Mouse (Mus musculus): ENCODE results near the gene Polr2a.

Polr2a gene

GRCm38 (mm10) chr11:69758478-69758970 lies at the start of gene Polr2a:
Gene Polr2a, minus strand, starts transcription at chr11:69758637.
- in situ Hi-C loops (cut with MseI, MboI): no loop called here

GRCm38 (mm10) chr11:69807641-69808040 lies 49.2 kb upstream of the Polr2a start:
- in situ Hi-C loops (cut with MseI, MboI): loop anchor here (5.0 kb wide), 1 partner anchor 70 kb away; the partner anchor contains the start of gene Tmem95 (in 2 of the 2)

- in situ Hi-C loops (cut with MseI, MboI): loop anchor here (5.0 kb wide), 1 partner anchor 71 kb away; the partner anchor contains the start of gene Tmem95 (in 2 of the 2)
Measured at GRCm38 (mm10) chr11:69806378-69806777, 47.9 kb upstream of the Polr2a start.

GRCm38 (mm10) chr11:69804972-69805909 lies 46.8 kb upstream of the Polr2a start, which contains the start of gene Tmem102:
Gene Tmem102, minus strand, starts transcription at chr11:69805624.
- in situ Hi-C loops (cut with MseI, MboI): loop anchor here (5.0 kb wide), 1 partner anchor 72 kb away; the partner anchor contains the start of gene Tmem95 (in 2 of the 2)

- in situ Hi-C loops (cut with MseI, MboI): no loop called here
Measured at GRCm38 (mm10) chr11:69804652-69804940, 46.2 kb upstream of the Polr2a start.

- in situ Hi-C loops (cut with MseI, MboI): no loop called here
Measured at GRCm38 (mm10) chr11:69803786-69804651, 45.6 kb upstream of the Polr2a start.

GRCm38 (mm10) chr11:69803328-69803727 lies 44.9 kb upstream of the Polr2a start:
- in situ Hi-C loops (cut with MseI, MboI): no loop called here

- in situ Hi-C loops (cut with MseI, MboI): no loop called here
Measured at GRCm38 (mm10) chr11:69802648-69803105, 44.2 kb upstream of the Polr2a start.

- in situ Hi-C loops (cut with MseI, MboI): no loop called here
Measured at GRCm38 (mm10) chr11:69801379-69801977, 43.0 kb upstream of the Polr2a start, which contains the start of gene Fgf11. Gene Fgf11, minus strand, starts transcription at chr11:69801857.

- in situ Hi-C loops (cut with MseI, MboI): no loop called here
Measured at GRCm38 (mm10) chr11:69800392-69801197, 42.2 kb upstream of the Polr2a start.

GRCm38 (mm10) chr11:69800138-69800391 lies 41.6 kb upstream of the Polr2a start:
- in situ Hi-C loops (cut with MseI, MboI): no loop called here

GRCm38 (mm10) chr11:69799394-69800137 lies 41.1 kb upstream of the Polr2a start:
- in situ Hi-C loops (cut with MseI, MboI): no loop called here

- in situ Hi-C loops (cut with MseI, MboI): no loop called here
Measured at GRCm38 (mm10) chr11:69797924-69798323, 39.5 kb upstream of the Polr2a start.

GRCm38 (mm10) chr11:69795983-69796435 lies 37.6 kb upstream of the Polr2a start:
- in situ Hi-C loops (cut with MseI, MboI): no loop called here

- in situ Hi-C loops (cut with MseI, MboI): no loop called here
Measured at GRCm38 (mm10) chr11:69795168-69795982, 36.9 kb upstream of the Polr2a start, which contains the start of gene Chrnb1. Gene Chrnb1, minus strand, starts transcription at chr11:69795943.

- in situ Hi-C loops (cut with MseI, MboI): no loop called here
Measured at GRCm38 (mm10) chr11:69793429-69793828, 35.0 kb upstream of the Polr2a start.

GRCm38 (mm10) chr11:69791420-69791819 lies 33.0 kb upstream of the Polr2a start:
- in situ Hi-C loops (cut with MseI, MboI): no loop called here

- in situ Hi-C loops (cut with MseI, MboI): no loop called here
Measured at GRCm38 (mm10) chr11:69789431-69789830, 31.0 kb upstream of the Polr2a start.

GRCm38 (mm10) chr11:69787306-69787705 lies 28.9 kb upstream of the Polr2a start:
- in situ Hi-C loops (cut with MseI, MboI): no loop called here
